Mouse (Mus musculus): ENCODE data around the gene Cxcr1. TPM values are rescaled to one million over a fixed set of nuclear protein-coding genes. Genes with fewer than 3 reads are reported as not detected.
A peak's percentile ranks its signal among the peaks of the same experiment; 100 is the strongest.

Gene Cxcr1
- total and polyA plus RNA-seq, 2 experiments from 2014 or later, result not detected

- H3K36me3 ChIP-seq (ENCODE audit: insufficient read depth, low read length), result no peaks in the 10 kb centered on the region
- H3K9me3 ChIP-seq (ENCODE audit: low read length), result no peaks in the 10 kb centered on the region
- H3K9ac ChIP-seq (replicated peaks; ENCODE audit: low read length, poor library complexity, severe bottlenecking), result no peak overlapping the region
- H3K4me2 ChIP-seq (ENCODE audit: low read depth, low read length, poor library complexity, severe bottlenecking), result no peak overlapping the region
- 81% methylated on average over 7 of the region's 7 CpGs for WGBS
- H3K27me3 ChIP-seq (ENCODE audit: insufficient read depth, low read length), result no peaks in the 10 kb centered on the region
- no peak overlapping the region for H3K4me3 ChIP-seq (ENCODE audit: low read depth, low read length)
- no peak for TF ChIP-seq CTCF (IDR thresholded peaks at IDR 0.05)
- no peak overlapping the region for H3K27ac ChIP-seq (ENCODE audit: low read depth, low read length)
- no peak for ATAC-seq (ENCODE audit: low FRiP score)
- no peak for DNase-seq (ENCODE audit: low spot score)
- H3K4me1 ChIP-seq (ENCODE audit: insufficient read depth, low read length), result no peaks in the 10 kb centered on the region
These were observed 6.8 kb upstream of the Cxcr1 start for GRCm38 (mm10) chr1:74201048-74201844.

- no peak overlapping the region for H3K9ac ChIP-seq (replicated peaks; ENCODE audit: low read length, poor library complexity, severe bottlenecking)
- TF ChIP-seq CTCF (IDR thresholded peaks at IDR 0.05), result no peak
- H3K4me2 ChIP-seq (ENCODE audit: low read depth, low read length, poor library complexity, severe bottlenecking), result no peak overlapping the region
- ATAC-seq (ENCODE audit: low FRiP score) (no peak), DNase-seq (ENCODE audit: low spot score) (peak; percentile 11)
- no peak overlapping the region for H3K27ac ChIP-seq (ENCODE audit: low read depth, low read length)
- no peaks in the 10 kb centered on the region for H3K9me3 ChIP-seq (ENCODE audit: low read length)
- WGBS, result 69% methylated on average over 8 of the region's 8 CpGs
- no peaks in the 10 kb centered on the region for H3K4me1 ChIP-seq (ENCODE audit: insufficient read depth, low read length)
- H3K36me3 ChIP-seq (ENCODE audit: insufficient read depth, low read length), result no peaks in the 10 kb centered on the region
- no peak overlapping the region for H3K4me3 ChIP-seq (ENCODE audit: low read depth, low read length)
- no peaks in the 10 kb centered on the region for H3K27me3 ChIP-seq (ENCODE audit: insufficient read depth, low read length)
These were observed 4.6 kb upstream of the Cxcr1 start for GRCm38 (mm10) chr1:74199046-74199445.

- DNase-seq (ENCODE audit: low spot score), result no peak
- ATAC-seq (ENCODE audit: low FRiP score), result no peak
- Histone ChIP-seq H3K9ac (replicated peaks; ENCODE audit: low read length, poor library complexity, severe bottlenecking) (no peak overlapping the region), H3K36me3 (ENCODE audit: insufficient read depth, low read length) (no peaks in the 10 kb centered on the region), H3K27ac (ENCODE audit: low read depth, low read length) (no peak overlapping the region), H3K4me3 (ENCODE audit: low read depth, low read length) (no peak overlapping the region), H3K4me1 (ENCODE audit: insufficient read depth, low read length) (no peaks in the 10 kb centered on the region), H3K4me2 (ENCODE audit: low read depth, low read length, poor library complexity, severe bottlenecking) (no peak overlapping the region), H3K9me3 (ENCODE audit: low read length) (no peaks in the 10 kb centered on the region), H3K27me3 (ENCODE audit: insufficient read depth, low read length) (no peaks in the 10 kb centered on the region)
- 80% methylated on average over 12 of the region's 12 CpGs for WGBS
- no peak for TF ChIP-seq CTCF (IDR thresholded peaks at IDR 0.05)
These were observed 3.5 kb upstream of the Cxcr1 start for GRCm38 (mm10) chr1:74197726-74198470.

- Histone ChIP-seq H3K36me3 (ENCODE audit: insufficient read depth, low read length) (no peaks in the 10 kb centered on the region), H3K27me3 (ENCODE audit: insufficient read depth, low read length) (no peaks in the 10 kb centered on the region), H3K4me3 (ENCODE audit: low read depth, low read length) (no peak overlapping the region), H3K4me2 (ENCODE audit: low read depth, low read length, poor library complexity, severe bottlenecking) (no peak overlapping the region), H3K9ac (replicated peaks; ENCODE audit: low read length, poor library complexity, severe bottlenecking) (no peak overlapping the region), H3K9me3 (ENCODE audit: low read length) (no peaks in the 10 kb centered on the region), H3K4me1 (ENCODE audit: insufficient read depth, low read length) (no peaks in the 10 kb centered on the region), H3K27ac (ENCODE audit: low read depth, low read length) (no peak overlapping the region)
- TF ChIP-seq CTCF (IDR thresholded peaks at IDR 0.05), result no peak
- ATAC-seq (ENCODE audit: low FRiP score) (no peak), DNase-seq (ENCODE audit: low spot score) (no peak)
- WGBS, result 83% methylated on average over 17 of the region's 17 CpGs
These were observed 2.4 kb upstream of the Cxcr1 start for GRCm38 (mm10) chr1:74196621-74197419.

- TF ChIP-seq CTCF (IDR thresholded peaks at IDR 0.05), result peak; percentile 62
- 47% methylated on average over 7 of the region's 7 CpGs for WGBS
- Histone ChIP-seq H3K36me3 (ENCODE audit: insufficient read depth, low read length) (no peaks in the 10 kb centered on the region), H3K4me3 (ENCODE audit: low read depth, low read length) (no peak overlapping the region), H3K27me3 (ENCODE audit: insufficient read depth, low read length) (no peaks in the 10 kb centered on the region), H3K4me2 (ENCODE audit: low read depth, low read length, poor library complexity, severe bottlenecking) (no peak overlapping the region), H3K9ac (replicated peaks; ENCODE audit: low read length, poor library complexity, severe bottlenecking) (no peak overlapping the region), H3K9me3 (ENCODE audit: low read length) (no peaks in the 10 kb centered on the region), H3K4me1 (ENCODE audit: insufficient read depth, low read length) (no peaks in the 10 kb centered on the region), H3K27ac (ENCODE audit: low read depth, low read length) (no peak overlapping the region)
- no peak for ATAC-seq (ENCODE audit: low FRiP score)
- peak; percentile 33 for DNase-seq (ENCODE audit: low spot score)
These were observed 1.5 kb upstream of the Cxcr1 start for GRCm38 (mm10) chr1:74195961-74196360.
